Mouse (Mus musculus): ENCODE data around the gene Gtsf1l.
A peak's percentile ranks its signal among the peaks of the same experiment; 100 is the strongest.

Gtsf1l gene

GRCm38 (mm10) chr2:163087728-163088127 is at the start of gene Gtsf1l:
TSS of gene Gtsf1l (minus strand) at chr2:163087855.
- no peak for DNase-seq

GRCm38 (mm10) chr2:163136996-163137395 is 49.3 kb upstream of the Gtsf1l start:
- DNase-seq: no peak

DNA sequence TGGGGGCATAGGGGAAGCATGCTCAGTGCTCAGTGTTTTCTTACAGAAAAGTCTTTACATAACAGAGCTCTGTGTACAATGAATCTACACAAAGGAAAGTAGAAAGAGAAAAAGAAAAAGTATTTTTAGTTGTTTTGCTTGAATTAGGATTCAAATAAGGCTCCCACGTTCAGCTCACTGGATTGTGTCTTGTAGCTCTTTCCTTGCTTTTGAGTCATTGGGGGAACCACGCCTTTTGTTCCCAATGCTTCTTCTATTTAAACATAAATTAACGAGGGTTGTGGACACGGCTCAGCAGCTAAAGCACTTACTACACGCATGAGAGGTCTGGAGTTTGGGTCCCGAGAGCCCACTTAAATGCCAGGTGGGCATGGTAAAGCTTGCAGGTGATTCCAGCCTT is 48.3 kb upstream of the Gtsf1l start:
- no peak for DNase-seq

GRCm38 (mm10) chr2:163132314-163132713 is 44.7 kb upstream of the Gtsf1l start:
- no peak for DNase-seq

GRCm38 (mm10) chr2:163130837-163131236 is 43.2 kb upstream of the Gtsf1l start:
- no peak for DNase-seq

- DNase-seq: no peak
Measured at GRCm38 (mm10) chr2:163123496-163123895, 35.8 kb upstream of the Gtsf1l start.

- no peak for DNase-seq
Measured at GRCm38 (mm10) chr2:163122319-163122718, 34.7 kb upstream of the Gtsf1l start.

DNA sequence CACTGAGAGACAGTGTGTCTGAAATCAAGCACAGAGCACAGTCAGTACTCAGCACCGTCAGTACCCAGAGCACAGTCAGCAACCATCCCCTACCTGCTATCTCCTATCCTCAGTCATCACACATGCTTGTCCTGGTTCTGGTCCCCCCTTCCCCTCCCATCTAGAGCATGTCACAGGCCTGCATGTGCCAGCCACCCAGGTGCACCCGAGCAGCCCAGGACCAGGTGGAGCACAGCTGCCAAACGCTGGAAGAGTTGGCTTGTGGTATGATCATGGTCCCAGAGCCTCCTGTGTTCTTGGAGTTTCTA is 33.7 kb upstream of the Gtsf1l start:
- no peak for DNase-seq

- no peak for DNase-seq
Measured at GRCm38 (mm10) chr2:163120626-163121352, 33.1 kb upstream of the Gtsf1l start.

- DNase-seq: no peak
Measured at GRCm38 (mm10) chr2:163111413-163112201, 24.0 kb upstream of the Gtsf1l start.

- no peak for DNase-seq
Measured at GRCm38 (mm10) chr2:163110706-163111105, 23.1 kb upstream of the Gtsf1l start.

GRCm38 (mm10) chr2:163108385-163108784 is 20.7 kb upstream of the Gtsf1l start:
- DNase-seq: no peak

- no peak for DNase-seq
Measured at GRCm38 (mm10) chr2:163104086-163104770, 16.6 kb upstream of the Gtsf1l start.

GRCm38 (mm10) chr2:163102900-163103653 is 15.4 kb upstream of the Gtsf1l start:
- DNase-seq: no peak

DNA sequence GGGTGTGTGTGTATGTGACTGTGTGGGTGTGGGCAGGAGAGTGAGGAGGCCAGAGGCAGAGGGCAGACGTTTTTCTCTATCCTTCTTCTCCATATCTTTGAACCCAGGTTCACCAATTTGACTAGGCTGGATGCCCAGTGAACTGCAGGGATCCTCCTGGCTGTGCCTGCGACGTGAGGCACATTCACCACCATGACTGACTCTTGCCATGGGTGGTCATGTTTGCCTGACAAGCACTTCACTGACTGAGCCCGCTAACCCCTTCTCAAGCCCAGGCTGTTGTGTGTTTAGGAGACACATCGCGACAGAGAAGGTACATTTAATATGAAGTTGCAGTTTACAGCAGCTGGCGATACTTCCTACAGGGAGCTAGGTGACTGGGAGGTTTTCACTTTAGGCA is 14.6 kb upstream of the Gtsf1l start:
- no peak for DNase-seq

DNA sequence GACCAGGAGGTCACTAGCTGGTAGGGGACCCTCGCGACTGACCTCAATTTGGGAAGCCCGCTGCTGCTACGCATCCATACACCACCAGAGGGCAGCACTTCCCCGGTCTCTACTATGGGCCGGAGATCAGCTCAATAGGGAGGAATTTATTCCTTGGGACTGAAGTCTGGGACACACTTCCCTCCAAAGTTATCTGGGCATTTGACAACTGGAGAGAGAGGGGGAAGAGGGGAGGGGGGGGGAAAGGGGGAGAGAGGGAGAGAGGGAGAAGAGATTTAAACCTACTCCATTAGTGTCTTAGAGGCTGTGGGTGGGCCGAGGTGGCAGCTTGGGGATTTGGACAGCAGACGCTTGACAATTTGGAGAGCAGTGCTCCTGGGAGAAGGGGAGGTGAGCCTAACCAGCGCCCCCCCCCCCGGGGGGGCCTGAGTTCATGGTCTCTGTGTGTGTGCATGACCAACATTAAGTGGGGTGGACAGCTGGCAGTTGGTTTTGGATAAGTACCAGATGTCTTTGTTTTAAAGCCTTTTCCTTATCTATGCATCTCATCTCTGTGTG is 14.1 kb upstream of the Gtsf1l start:
- DNase-seq: peak; percentile 40

DNA sequence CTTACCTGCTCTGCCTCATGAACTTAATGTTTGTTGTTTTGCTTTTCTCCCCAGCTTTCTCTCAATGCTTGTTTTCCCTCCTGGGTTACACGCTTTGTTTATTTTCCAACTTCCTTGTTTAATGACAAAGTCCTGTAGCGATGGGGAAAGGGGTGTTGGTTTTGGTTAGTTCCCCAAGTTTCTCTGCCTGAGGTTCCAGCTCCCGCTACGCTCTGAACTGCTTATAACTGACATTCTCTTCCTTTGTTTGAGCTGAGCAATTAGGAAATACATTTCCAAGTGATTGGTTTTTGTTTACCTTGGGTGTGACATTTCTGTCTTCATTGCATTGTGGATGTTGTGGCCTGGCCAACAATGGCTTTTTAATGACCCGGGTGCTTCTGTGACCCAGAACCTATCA is 12.9 kb upstream of the Gtsf1l start:
- DNase-seq: no peak

DNA sequence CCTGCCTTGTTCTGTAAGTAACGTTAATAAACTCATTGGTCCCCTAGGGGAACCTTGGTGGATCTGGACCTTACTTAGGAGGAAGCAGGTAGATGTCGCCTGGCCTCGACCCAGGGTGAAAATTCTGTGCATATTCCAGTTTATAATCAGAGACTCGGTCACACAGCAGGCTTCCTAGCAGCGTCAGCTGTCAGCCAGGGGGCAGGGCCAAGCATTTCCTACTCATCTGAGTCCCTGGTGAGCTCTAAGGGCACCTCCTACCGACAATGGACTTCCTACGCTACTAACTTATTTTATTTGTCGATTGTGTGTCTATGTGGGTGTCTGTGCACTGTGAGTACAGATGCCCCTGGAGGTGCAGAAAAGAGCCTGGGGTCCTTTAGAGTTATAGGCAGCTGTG is 12.3 kb upstream of the Gtsf1l start:
- no peak for DNase-seq

DNA sequence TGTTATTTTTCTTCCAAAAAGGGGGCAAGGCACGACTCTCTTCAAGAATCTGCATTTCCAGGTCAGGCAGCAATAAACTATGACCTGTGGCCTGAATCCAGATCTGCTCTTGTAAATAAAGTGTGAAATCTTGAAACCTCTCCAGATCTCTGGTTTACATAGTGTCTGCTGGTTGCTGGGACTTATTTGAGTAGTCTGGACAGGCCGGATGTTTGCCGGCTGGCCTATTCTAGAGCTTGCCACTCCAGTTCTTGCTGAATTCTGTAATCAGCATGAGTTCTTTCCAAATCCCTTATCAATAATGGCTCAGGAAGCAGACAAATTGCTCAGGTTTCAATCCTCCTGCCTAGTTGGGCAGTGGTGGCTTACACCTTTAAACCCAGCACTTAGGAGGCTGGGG is 8.1 kb upstream of the Gtsf1l start:
- DNase-seq: no peak

DNA sequence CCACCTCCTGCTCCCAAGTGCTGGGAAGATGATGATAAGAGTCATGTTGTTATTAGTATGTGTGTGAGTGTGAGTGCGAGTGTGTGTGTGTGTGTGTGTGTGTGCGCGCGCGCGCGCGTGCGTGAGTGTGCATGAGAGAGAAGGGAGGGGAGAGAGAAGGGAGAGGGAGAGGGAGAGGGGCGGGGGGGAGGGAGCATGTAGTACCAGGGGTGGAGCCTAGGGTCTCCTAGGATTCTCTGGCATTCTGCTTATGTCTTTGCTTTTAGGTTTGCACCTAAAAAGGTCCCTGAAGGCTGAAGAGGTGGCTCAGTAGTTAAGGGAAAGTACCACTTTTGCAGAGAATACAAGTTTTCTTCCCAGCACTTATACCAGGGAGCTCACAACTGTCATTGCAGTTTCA is 7.3 kb upstream of the Gtsf1l start:
- DNase-seq: no peak

- no peak for DNase-seq
Measured at GRCm38 (mm10) chr2:163089475-163090123, 1.9 kb upstream of the Gtsf1l start.

DNA sequence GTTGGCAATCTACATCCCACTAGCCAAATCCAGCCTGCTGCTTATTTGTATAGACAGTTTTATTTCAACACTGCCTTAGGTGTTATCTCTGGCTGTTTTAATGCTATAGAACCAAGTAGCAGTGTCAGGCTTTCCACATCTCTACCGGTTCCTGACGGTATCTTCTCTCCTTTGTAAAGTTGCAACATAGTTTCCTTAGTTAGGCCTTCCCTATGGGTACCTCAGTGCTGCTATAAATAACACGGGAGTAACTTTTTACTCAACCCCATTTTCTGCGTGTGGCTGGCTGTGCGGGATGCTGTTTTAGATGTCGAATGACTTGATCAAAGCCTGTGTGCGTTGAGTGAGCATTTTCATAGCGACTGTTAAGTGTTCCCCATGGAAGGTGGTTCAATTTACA is 1.1 kb downstream of the Gtsf1l start:
- DNase-seq: no peak

Data from right cerebral cortex, postnatal 25 days (tissue).